Mouse (Mus musculus): Measurements from ENCODE around the gene Ankrd36.
"Not testable (repeated sequence)": the region's sequence is repeated elsewhere in the genome, so short reads cannot be mapped to it uniquely, and the experiment has no call there.

The Ankrd36 gene

DNA sequence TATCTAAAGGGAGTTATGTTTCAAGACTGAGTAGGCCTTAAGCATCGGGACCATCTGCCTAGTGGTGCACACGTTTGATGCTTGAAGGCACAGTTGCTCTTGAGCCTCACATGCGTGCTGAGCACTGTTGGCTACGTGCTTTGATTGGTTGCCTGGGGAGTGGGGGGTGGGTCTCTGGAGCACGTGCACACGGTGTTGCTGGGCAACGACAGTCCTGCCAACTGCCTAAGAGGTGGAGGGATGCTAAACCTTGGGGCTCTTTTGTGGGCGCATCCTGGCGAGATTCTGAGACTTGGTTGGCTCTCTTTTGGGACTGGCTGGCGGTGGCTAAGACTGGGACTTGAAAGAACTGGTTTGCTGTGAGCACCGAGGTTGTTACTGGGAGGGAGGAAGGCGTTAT is at the start of gene Ankrd36:
Gene Ankrd36, plus strand, starts transcription at position 211 of the 400 bp plus-strand sequence.
- DNase-seq (ENCODE audit: low read depth) = no peak

DNA sequence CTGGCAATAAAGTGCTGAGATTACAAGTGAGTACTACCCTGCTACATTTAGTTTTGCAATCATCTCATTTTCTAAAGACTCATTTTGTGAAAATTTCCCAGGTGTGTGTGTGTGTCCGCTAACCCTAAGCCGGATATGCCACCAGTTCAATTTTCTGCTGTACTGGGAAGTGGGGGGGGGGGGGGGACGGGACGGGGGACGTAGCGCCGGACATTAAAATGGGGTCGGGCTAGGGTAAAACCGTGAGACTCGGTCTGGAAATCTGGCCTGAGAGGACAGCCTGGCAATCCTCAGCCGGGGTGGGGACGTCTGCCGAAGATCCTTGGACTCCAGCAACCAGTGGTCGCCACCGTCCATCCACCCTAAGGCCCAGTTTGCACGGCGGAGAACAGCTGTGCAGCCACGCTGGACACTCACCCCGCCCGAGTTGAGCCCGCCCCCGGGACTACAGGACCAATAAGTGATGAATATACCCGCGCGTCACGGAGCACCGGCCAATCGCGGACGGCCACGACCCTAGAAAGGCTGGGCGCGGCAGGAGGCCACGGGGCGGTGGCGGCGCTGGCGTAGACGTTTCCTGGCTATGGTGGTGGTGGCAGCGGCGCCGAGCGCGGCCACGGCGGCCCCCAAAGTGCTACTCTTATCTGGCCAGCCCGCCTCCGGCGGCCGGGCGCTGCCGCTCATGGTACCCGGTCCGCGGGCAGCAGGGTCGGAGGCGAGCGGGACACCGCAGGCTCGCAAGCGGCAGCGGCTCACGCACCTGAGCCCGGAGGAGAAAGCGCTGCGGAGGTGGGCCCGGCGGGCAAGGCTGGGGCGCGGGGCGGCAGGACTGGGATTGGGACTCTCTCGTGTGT is 48.8 kb upstream of the Ankrd36 start, which contains the start of gene Xbp1:
Gene Xbp1, plus strand, starts transcription at position 248 of the 854 bp plus-strand sequence.
- DNase-seq (ENCODE audit: low read depth) = peak; percentile 89

GRCm38 (mm10) chr11:5521266-5521515 is 48.3 kb upstream of the Ankrd36 start:
- DNase-seq (ENCODE audit: low read depth) = no peak

DNA sequence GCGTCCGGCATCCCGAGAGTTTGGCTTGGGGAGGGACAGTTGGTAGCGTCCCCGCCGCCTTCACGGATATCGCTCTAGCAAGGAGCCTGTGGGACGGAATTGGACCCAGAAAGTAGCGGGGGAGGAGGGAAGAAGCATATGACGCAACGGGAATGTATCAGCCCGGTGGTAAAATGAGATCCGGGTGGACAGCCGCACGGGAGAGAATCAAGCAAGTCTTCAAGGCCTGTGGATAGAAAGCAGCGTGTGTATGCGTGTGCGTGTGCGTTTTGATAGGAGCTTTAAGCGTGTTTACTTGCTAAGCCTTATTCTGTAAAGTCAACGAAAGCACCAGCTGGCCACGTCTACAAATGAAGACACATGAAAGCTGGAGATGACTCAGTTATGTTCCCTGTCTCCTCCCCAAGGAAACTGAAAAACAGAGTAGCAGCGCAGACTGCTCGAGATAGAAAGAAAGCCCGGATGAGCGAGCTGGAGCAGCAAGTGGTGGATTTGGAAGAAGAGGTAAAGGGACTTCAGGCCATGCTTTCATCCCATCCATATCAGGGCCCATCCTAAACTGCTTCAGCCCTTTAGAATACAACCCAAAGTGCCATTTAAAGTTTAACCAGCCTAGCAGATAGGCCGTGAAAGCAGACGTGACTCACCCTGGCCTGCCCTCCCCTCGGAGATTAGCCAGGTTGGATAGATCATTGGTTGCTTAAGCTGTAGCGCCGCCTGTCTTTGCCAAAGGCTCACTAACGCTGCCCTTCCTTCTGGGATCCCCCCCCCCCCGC is 47.8 kb upstream of the Ankrd36 start:
- peak; percentile 74 for DNase-seq (ENCODE audit: low read depth)

GRCm38 (mm10) chr11:5522798-5523415 is 46.6 kb upstream of the Ankrd36 start:
- no peak for DNase-seq (ENCODE audit: low read depth)

DNA sequence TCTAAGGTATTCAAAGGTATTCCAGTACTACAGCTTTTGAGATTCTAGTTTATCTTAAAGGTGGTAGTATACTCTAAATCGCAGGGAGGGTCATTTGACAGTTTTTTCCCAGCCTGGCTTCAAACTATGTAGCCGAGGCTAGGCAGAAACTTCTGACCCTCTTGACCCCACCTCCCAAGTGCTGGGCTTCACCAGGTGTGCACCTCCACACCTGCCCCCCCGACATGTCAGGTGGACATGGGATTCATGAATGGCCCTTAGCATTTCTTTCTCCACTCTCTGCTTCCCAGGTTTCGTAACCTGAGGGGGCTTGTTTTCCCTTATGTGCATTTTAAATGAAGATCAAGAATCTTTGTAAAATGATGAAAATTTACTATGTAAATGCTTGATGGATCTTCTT is 44.1 kb upstream of the Ankrd36 start:
- DNase-seq (ENCODE audit: low read depth) = no peak

DNA sequence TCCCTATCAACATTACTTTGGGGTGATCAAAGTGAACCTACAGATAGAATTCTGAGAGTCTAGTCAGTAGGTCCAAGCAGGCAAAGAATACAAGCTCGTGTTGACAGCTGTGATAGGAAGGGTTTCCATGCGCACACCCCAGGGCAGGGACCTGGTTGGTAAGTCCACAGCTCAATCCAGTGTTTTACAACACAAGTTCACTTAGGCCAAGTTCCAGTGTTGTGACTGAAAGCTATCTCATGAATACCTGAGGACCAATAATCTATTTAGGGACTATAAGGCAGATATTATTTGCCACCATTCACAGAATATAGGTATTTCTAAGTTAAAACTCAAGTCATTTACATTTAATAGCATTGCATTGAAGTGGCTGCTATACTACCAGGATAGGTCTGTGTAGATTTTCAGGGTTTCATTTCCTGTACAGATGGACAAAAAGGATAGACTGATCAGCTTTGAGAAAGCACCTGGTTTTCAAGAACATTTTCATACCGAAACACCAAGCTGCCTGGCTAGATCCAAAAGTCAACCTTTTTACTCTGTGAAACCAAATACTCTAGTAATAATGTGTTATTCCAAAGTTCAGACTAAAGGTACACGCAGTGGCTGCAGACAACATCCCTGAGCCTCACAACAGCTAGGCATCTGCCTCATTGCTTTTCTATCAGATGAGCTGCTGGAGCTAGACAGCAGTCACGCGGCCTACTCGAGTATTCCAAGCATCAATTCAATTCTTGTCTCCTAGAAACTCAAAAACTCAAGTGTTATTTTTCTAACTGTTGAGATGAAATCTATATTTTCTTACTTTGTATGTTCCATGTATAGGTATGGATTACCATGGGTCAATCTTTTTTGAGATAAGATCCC is 42.7 kb upstream of the Ankrd36 start:
- no peak for DNase-seq (ENCODE audit: low read depth)

- no peak for DNase-seq (ENCODE audit: low read depth)
Observed at GRCm38 (mm10) chr11:5527865-5528523, 41.5 kb upstream of the Ankrd36 start.

DNA sequence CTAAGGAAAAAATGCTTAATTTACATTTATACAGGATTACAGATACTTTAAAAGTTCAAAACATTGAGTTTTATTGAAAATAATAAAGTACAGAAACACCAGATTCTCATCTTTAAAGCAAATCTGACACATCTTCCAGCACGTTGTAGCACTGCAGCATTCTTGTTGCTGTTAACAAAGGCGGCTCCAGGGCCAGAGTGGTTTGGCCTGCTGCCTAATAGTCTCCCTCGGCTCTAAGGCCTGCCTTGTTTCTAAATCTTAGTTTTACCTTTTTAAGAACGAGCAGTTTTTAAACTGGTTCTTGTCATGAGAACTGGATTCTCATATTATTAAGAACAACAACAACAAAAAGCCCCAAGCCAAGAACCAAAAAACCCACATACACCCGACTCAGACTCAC is 40.6 kb upstream of the Ankrd36 start:
- DNase-seq (ENCODE audit: low read depth) = no peak

DNA sequence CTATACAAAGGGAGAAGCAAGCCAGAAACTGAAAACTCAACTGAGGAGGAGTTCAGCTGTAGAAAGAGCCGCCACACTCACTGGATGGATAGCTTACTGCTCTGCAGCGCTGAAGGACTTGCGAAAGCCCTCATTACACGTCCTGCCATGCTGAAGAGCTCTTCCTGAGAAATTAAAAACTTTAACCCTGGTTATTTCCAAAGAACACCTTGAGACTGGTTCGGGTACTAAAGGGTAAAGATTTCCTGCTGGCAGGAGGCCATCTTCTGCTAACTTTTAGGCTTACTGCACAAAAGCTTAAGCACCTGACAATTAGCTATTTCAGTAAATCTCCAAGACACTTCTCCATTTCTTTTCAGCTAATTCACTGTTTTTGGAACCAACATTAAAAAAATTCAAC is 39.3 kb upstream of the Ankrd36 start:
- DNase-seq (ENCODE audit: low read depth) = no peak

DNA sequence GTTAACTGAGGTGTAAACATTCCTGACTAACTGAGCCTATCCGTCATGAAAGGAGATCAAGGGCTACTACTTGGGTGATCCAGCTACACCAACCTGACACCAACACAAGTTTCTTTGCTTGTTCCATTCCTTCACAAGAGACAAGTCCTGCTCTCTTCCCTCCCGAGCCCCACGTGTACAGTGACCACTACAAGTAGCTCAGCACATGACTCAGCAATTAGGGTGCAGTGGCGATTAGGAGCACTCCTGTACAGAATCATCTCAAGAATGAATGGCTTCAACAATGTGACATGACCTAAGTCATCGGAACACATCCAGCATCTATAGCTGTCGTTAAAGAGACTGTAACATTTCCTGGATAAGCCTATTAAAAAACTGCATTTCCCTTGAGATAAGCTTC is 38.8 kb upstream of the Ankrd36 start:
- DNase-seq (ENCODE audit: low read depth) = no peak

- no peak for DNase-seq (ENCODE audit: low read depth)
Observed at GRCm38 (mm10) chr11:5533108-5533507, 36.4 kb upstream of the Ankrd36 start.

DNA sequence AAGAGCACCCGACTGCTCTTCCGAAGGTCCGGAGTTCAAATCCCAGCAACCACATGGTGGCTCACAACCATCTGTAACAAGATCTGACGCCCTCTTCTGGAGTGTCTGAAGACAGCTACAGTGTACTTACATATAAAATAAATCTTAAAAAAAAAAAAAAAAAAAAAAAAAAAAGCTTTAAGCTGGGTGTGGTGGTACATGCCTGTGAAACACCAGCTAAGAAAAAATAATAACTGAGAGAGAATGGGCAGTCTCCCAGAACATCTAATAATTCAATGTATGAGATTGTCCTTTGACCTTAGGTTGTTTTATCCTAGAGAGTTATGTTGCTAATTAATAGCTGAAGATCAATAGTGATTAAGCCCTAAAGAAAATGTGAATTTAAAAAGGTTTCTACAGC is 32.0 kb upstream of the Ankrd36 start:
- not testable (repeated sequence) for DNase-seq (ENCODE audit: low read depth)

DNA sequence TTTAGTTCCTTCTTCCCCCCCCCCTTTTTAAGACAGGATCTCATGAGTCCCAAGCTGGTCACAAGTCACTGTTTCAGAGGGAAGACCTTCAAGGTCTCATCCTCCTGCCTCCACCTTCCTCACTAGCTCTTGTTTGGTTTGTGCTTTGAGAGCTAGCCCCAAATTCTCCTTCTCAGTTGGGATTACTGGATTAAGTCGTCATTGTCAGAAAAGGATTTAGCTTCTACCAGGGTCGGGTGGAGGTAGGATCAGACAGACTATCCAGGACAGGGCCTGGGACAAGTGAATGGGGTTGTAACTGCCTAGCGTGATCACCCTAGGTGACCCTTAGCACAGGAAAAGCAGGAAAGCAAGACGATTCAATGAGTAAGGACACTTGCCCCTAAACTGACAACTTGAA is 29.2 kb upstream of the Ankrd36 start:
- no peak for DNase-seq (ENCODE audit: low read depth)

DNA sequence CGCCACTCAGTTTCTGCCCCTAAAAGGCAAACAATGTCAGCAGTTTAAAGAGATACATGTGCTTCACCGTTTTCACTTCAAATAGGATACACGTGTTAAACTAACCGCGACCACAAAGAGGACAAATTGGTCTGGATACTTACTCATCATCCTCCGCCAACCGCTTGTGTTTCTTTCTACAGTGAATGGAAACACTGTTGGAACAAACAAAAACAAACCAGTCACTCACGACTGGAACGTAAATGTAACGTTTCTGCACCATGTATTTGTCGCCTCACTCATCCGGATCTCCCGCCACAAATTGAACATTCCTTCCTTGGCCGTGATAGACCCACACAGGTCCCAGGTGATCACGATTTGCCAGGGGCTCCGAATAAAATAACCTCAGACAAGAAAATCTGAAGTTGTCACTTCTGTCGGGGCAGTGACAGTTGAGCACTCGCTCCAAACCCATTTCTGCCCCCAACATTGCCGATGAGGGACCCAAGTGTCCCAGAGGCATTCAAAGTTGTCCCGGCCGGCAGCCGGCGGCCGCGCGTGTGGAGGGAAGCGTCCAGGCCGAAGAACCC is 28.2 kb upstream of the Ankrd36 start:
- DNase-seq (ENCODE audit: low read depth) = no peak

- DNase-seq (ENCODE audit: low read depth) = peak; percentile 93
Observed at GRCm38 (mm10) chr11:5541799-5542481, 27.5 kb upstream of the Ankrd36 start, which contains the start of gene Ccdc117. Gene Ccdc117, minus strand, starts transcription at chr11:5542187.

- DNase-seq (ENCODE audit: low read depth) = no peak
Observed at GRCm38 (mm10) chr11:5542482-5543185, 26.9 kb upstream of the Ankrd36 start.

GRCm38 (mm10) chr11:5543281-5543680 is 26.2 kb upstream of the Ankrd36 start:
- no peak for DNase-seq (ENCODE audit: low read depth)

- DNase-seq (ENCODE audit: low read depth) = not testable (repeated sequence)
Observed at GRCm38 (mm10) chr11:5544709-5545108, 24.8 kb upstream of the Ankrd36 start.

DNA sequence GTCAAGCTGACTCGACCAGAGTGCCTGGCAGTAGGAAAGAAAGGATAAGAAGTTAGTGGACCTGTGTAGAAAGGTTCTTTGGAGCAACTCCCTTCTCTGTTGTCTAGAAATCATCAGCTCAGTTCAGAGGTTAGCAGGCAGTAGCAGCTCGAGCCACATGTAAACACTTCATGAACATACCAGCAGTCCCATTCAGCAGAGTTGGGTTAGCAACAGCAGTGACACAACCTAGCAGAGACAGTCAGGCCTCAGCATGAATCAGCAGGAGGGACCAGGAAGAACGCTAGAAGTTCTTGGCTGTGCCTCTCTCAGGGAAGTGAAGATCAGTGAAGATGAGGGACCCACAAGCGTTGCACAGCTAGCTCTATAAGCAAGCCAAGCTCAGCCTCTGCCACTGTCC is 24.0 kb upstream of the Ankrd36 start:
- DNase-seq (ENCODE audit: low read depth) = no peak

Measured in c-Kit-positive CD71-positive TER-119-negative erythroid progenitor cells, embryonic 14.5 days (primary cell).